Mouse (Mus musculus) liver, embryonic 11.5 days (tissue): ENCODE data around the gene Mis12. TPM values are rescaled to one million over a fixed set of nuclear protein-coding genes. Genes with fewer than 3 reads are reported as not detected.
A peak's percentile ranks its signal among the peaks of the same experiment; 100 is the strongest.

Experiments
- ATAC-seq: fragments of 200-750 bp; cut with Nextera tagmentation; replicated peaks from 2 replicates; pipeline ENCODE4 v1.8.0; 2017; ENCODE audit warnings: moderate number of reproducible peaks, mild to moderate bottlenecking, moderate TSS enrichment, moderate library complexity; ENCODE audit not compliant: low FRiP score
- DNase-seq: peaks from one replicate; pipeline ENCODE4 v3.0.0-alpha.2; 2017; ENCODE audit warnings: low spot score
- H3K27ac ChIP-seq: fragments of 300-500 bp; sonication (generic); 2 replicates; pipeline ENCODE4 v1.5.1; 2014; ENCODE audit warnings: mild to moderate bottlenecking, low read depth, low read length, control low read depth
- H3K27me3 ChIP-seq: fragments of 300-500 bp; sonication (generic); replicated peaks from 2 replicates; pipeline ENCODE4 v1.6.1; 2014; ENCODE audit warnings: low read length, mixed read lengths; ENCODE audit not compliant: control insufficient read depth, insufficient read depth
- H3K36me3 ChIP-seq: fragments of 300-500 bp; sonication (generic); 2 replicates; pipeline ENCODE4 v1.6.1; 2014; ENCODE audit warnings: mild to moderate bottlenecking, low read length, moderate library complexity, mixed read lengths; ENCODE audit not compliant: control insufficient read depth, insufficient read depth
- H3K4me1 ChIP-seq: fragments of 300-500 bp; sonication (generic); replicated peaks from 2 replicates; pipeline ENCODE4 v1.6.1; 2014; ENCODE audit warnings: low read length, mixed read lengths; ENCODE audit not compliant: control insufficient read depth, insufficient read depth
- H3K4me2 ChIP-seq: fragments of 300-500 bp; sonication (generic); 2 replicates; pipeline ENCODE4 v1.6.1; 2014; ENCODE audit warnings: mild to moderate bottlenecking, control low read depth, moderate library complexity
- H3K4me3 ChIP-seq: fragments of 300-500 bp; sonication (generic); 2 replicates; pipeline ENCODE4 v1.5.1; 2014; ENCODE audit warnings: low read depth, low read length, control low read depth
- H3K9ac ChIP-seq: fragments of 300-500 bp; sonication (generic); 2 replicates; pipeline ENCODE4 v1.6.1; 2014; ENCODE audit warnings: low read depth, low read length, control low read depth
- H3K9me3 ChIP-seq: fragments of 300-500 bp; sonication (generic); 2 replicates; pipeline ENCODE4 v1.6.1; 2016; ENCODE audit warnings: low read length, inconsistent platforms, mixed read lengths; ENCODE audit not compliant: control insufficient read depth
- WGBS: fragments of 180-500 bp; shearing (Covaris S2); extraction: QIAGEN DNeasy Blood & Tissue Kit; methylation state at CpG from one replicate; pipeline ENCODE4 v1.1.7; 2014; 5-methylcytosine and 5-hydroxymethylcytosine counted together
- polyA plus RNA-seq: library from polyadenylated mRNA; unstranded; fragments of >200 nt; fragmentation: Nextera tagmentation; extraction: Ambion mirVana; gene quantifications from 2 replicates; pipeline ENCODE4 v1.2.1, GENCODE M21; 2014

Mis12 gene
- polyA plus RNA-seq, 1 experiment from 2014 or later, result 31.9 TPM

- Histone ChIP-seq H3K9ac (peak overlapping the region; percentile 28; the same call in 1 of the 2 replicates), H3K4me3 (peak overlapping the region; percentile 45), H3K36me3 (peaks cover 5% of the 10 kb centered on the region; the same call in 1 of the 2 replicates), H3K27ac (no peak overlapping the region), H3K4me1 (no peaks in the 10 kb centered on the region; the same call in 1 of the 2 replicates), H3K4me2 (peak overlapping the region; percentile 63), H3K27me3 (peaks cover 7% of the 10 kb centered on the region), H3K9me3 (no peaks in the 10 kb centered on the region)
- DNase-seq (no peak), ATAC-seq (no peak)
- WGBS, result 62% methylated on average over 7 of the region's 7 CpGs
These were observed 12.7 kb downstream of the Mis12 start for GRCm38 (mm10) chr11:71032070-71032469.

DNA sequence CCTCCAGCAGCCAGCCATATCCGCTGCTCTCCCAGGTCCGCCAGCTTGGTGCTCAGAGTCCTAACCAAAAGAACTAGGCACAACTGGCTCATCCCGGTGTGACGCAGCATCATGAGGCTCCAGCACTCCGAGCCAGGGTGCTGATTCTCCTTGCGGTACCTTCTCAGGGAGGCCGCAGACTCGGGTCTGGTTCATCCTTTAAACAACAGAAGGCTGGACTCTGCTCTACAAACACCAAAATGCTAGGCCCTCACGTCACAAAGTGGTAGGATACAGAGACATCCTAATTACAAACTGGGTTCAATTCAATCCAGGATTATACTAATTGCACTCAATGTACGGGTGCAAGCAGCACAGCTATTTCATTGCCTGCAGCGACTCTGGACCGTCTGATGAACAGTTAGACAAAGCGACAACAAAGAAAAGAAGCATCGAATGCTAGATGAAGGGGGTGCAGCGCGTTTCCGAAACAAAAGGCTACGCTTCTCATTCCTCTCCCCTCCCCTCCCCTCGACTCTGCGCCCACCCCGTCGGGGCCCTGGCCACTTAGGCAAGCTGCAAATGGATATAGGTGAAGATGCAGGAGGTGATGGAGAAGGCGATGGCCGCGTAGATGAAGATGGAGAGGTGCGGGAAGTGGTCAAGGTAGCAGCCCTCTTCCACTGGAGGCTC is 13.2 kb downstream of the Mis12 start:
- Histone ChIP-seq H3K4me2 (peak overlapping the region; percentile 63), H3K27ac (no peak overlapping the region), H3K27me3 (peaks cover 7% of the 10 kb centered on the region), H3K9me3 (no peaks in the 10 kb centered on the region), H3K9ac (peak overlapping the region; percentile 28), H3K36me3 (peaks cover 4% of the 10 kb centered on the region; the same call in 1 of the 2 replicates), H3K4me3 (peak overlapping the region; percentile 45), H3K4me1 (no peaks in the 10 kb centered on the region; the same call in 1 of the 2 replicates)
- 16% methylated on average over 26 of the region's 26 CpGs for WGBS
- ATAC-seq, result no peak
- peak; percentile 46 for DNase-seq

DNA sequence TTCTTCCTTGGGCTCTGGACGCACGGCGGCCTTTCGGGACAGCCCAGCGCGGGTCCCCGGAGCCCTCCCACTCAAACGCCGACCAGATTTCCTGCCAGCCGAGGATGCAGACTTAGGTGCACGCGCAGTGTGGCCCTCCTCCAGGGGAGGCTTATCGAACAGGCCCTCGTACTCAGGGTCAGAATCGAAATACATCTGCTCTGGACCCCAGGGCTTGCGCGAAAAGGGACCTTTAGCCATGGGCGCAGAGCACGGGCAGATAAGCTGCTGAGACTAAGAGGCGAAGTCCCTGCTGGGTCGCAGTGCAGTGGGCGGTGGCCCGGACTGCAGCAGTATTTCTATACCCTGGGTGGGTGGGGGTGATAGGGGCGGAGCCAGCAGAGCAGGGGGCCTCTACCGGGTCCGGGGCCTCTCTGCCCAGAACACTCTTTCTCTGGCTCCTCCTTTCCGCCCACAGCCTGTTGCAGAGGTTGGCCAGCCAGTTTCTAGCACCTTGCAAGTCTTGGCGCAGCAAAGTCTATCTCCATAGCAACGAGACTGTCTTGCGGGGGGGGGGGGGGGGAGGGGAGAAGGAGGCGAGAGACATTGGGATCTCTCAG is 13.9 kb downstream of the Mis12 start, which contains the start of gene 6330403K07Rik:
TSS of gene 6330403K07Rik (minus strand) at position 351 of the 599 bp plus-strand sequence.
- DNase-seq, result peak; percentile 77
- Histone ChIP-seq H3K9ac (peak within 1 kb of the TSS; percentile 28), H3K27me3 (peaks cover 7% of the 10 kb centered on the region), H3K4me3 (peak within 1 kb of the TSS; percentile 45), H3K27ac (peak within 1 kb of the TSS; percentile 14; the same call in 1 of the 2 replicates), H3K4me2 (peak within 1 kb of the TSS; percentile 63), H3K9me3 (no peaks in the 10 kb centered on the region), H3K4me1 (no peaks in the 10 kb centered on the region; the same call in 1 of the 2 replicates), H3K36me3 (no peaks in the 10 kb centered on the region)
- ATAC-seq, result peak; percentile 84
- 3% methylated on average over 30 of the region's 31 CpGs for WGBS

DNA sequence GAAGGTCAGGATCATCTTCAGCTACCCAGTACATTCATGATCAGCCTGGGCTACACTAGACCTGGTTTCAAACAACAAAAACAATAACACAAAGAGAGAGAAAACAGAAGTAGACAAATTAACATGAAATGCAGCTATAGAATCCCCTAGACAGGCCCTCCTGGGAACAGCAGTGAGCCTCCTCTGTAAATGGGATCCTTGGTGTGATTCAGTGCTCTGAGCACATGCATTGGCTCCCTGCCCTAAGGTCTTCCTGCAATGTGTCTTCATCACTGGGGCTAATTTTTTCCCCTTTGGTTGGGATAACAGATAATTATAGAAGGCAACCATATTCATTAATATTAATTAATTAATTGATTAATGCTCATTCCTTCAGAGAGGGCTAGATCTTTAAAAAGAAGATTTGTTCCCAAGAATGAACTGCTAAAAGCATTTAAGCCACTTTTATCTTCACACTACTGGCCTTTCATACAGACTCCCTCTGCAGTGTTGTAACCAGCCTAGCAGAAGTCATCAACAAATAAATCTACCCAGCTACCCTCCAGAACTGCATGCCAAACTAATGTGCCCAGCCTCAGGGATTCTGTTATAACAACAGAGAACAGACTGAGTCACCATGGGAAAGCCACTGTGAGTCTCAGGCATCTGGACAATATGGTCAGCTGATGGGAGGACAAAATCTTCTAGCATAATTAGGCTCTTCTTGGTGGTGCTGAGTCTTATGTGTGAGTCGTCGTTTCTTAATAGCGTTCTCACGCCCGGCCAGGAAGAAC is 20.3 kb downstream of the Mis12 start:
- DNase-seq, result no peak
- no peak overlapping the region for H3K27ac ChIP-seq

GRCm38 (mm10) chr11:71052554-71052953 is 33.1 kb downstream of the Mis12 start:
- no peak for ATAC-seq
- Histone ChIP-seq H3K36me3 (no peaks in the 10 kb centered on the region), H3K4me2 (no peak overlapping the region), H3K27me3 (no peaks in the 10 kb centered on the region), H3K9ac (no peak overlapping the region), H3K4me3 (no peak overlapping the region), H3K9me3 (no peaks in the 10 kb centered on the region), H3K27ac (no peak overlapping the region), H3K4me1 (no peaks in the 10 kb centered on the region)
- WGBS, result 3% methylated on average over 1 of the region's 1 CpGs
- no peak for DNase-seq

More for the DNA sequence above, 20.3 kb downstream of the Mis12 start:
- ATAC-seq, result no peak
- Histone ChIP-seq H3K9ac (no peak overlapping the region), H3K4me2 (no peak overlapping the region), H3K27me3 (no peaks in the 10 kb centered on the region), H3K4me1 (no peaks in the 10 kb centered on the region), H3K4me3 (no peak overlapping the region), H3K9me3 (no peaks in the 10 kb centered on the region), H3K36me3 (no peaks in the 10 kb centered on the region)
- WGBS, result 97% methylated on average over 5 of the region's 5 CpGs

DNA sequence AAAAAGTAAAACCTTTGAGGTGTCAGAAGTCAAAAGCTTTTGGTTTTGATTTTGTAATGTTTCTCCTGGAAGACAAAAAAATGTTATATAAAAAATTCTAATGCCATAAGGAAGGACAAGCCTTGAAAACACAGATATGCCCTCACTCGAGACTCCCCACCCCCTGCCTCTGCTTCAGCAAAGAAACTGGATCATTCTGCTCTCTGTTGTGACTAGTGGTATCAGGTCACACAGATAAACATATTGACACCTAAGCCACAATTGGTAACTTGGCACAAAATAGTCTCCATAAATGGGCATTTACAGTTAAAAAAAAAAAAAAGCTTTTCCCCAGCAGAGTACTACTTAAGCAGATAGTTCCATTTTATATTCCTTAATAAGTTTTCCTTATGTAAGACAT is 56.9 kb downstream of the Mis12 start:
- DNase-seq (no peak), ATAC-seq (no peak)
- H3K4me3 ChIP-seq, result no peak overlapping the region
- 55% methylated on average over 1 of the region's 1 CpGs for WGBS
- no peak overlapping the region for H3K9ac ChIP-seq
- H3K27me3 ChIP-seq, result no peaks in the 10 kb centered on the region
- no peaks in the 10 kb centered on the region for H3K36me3 ChIP-seq
- no peak overlapping the region for H3K27ac ChIP-seq
- no peaks in the 10 kb centered on the region for H3K9me3 ChIP-seq
- no peaks in the 10 kb centered on the region for H3K4me1 ChIP-seq
- H3K4me2 ChIP-seq, result no peak overlapping the region

Other genes with a start within 250 kb of the Mis12 start
- 0.30 and 0.82 TPM in 2 replicates for gene Scimp, start 207.0 kb upstream of the Mis12 start, polyA plus RNA-seq
- gene Rabep1, start 174.8 kb upstream of the Mis12 start, polyA plus RNA-seq, result 25.7 and 28.9 TPM in 2 replicates
- gene Nup88, start 49.6 kb upstream of the Mis12 start, polyA plus RNA-seq, result 125 and 144 TPM in 2 replicates
- 111 and 124 TPM in 2 replicates for gene Rpain, start 49.4 kb upstream of the Mis12 start, polyA plus RNA-seq
- 568 and 569 TPM in 2 replicates for gene C1qbp, start 36.6 kb upstream of the Mis12 start, polyA plus RNA-seq
- 24.2 and 26.6 TPM in 2 replicates for gene Dhx33, start 15.2 kb upstream of the Mis12 start, polyA plus RNA-seq
- gene Derl2, start 230 bp downstream of the Mis12 start, polyA plus RNA-seq, result 49.5 and 51.6 TPM in 2 replicates
- 16.3 and 20.6 TPM in 2 replicates for gene 6330403K07Rik, start 13.9 kb downstream of the Mis12 start, polyA plus RNA-seq
- gene Nlrp1a, start 125.1 kb downstream of the Mis12 start, polyA plus RNA-seq, result 0.09 and 0.27 TPM in 2 replicates
- gene Nlrp1b, start 211.1 kb downstream of the Mis12 start, polyA plus RNA-seq, result 0.04 TPM in 2 replicates